Mouse (Mus musculus) gastrocnemius, postnatal 25 days (tissue): Measurements from ENCODE around the gene Prim2. TPM values are rescaled to one million over a fixed set of nuclear protein-coding genes. Genes with fewer than 3 reads are reported as not detected.

Experiments used
- DNase-seq: peaks from one replicate; pipeline ENCODE4 v3.0.0; 2022
- long read RNA-seq, 2 experiments: library from polyadenylated mRNA; stranded (forward); transcript quantifications; one replicate each; pipeline ENCODE4 v2.0.0; 2021
- total RNA-seq, 2 experiments: library from RNA; stranded (reverse); gene quantifications; 1 replicate in 1 of 2; 2 replicates in 1 of 2; pipeline ENCODE4 v1.2.3; 2021

Prim2 gene
- 1 to 10 TPM; 1.3 to 1.8 TPM for total RNA-seq
- long read RNA-seq, experiment 1: 0 reads
- long read RNA-seq, experiment 2: 0 reads

GRCm38 (mm10) chr1:33669708-33670141 is at the start of gene Prim2:
Prim2 (minus strand) TSS chr1:33669795.
- DNase-seq: peak; percentile 83

GRCm38 (mm10) chr1:33717636-33718035 is 48.0 kb upstream of the Prim2 start:
- DNase-seq: no peak

DNA sequence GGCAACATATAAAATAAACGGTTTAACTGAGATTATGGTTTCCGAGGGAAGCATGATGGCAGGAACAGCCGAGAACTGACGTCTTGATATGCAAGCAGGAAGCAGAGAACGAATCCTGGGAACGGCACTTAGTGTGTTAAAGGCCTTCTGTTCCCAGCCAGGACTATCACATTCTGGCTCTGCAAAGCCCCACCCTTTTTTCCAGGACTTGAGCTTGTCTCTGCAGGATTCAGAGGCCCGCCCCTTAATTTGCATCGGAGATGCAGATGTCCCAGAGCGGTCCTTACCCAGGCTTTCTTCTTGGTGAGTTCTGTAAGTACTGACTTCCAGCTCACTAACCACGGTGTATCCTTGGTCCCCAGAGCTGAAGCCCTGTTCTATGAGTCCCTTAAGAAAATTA is 45.2 kb upstream of the Prim2 start:
- DNase-seq: no peak

GRCm38 (mm10) chr1:33712026-33712425 is 42.4 kb upstream of the Prim2 start:
- no peak for DNase-seq

DNA sequence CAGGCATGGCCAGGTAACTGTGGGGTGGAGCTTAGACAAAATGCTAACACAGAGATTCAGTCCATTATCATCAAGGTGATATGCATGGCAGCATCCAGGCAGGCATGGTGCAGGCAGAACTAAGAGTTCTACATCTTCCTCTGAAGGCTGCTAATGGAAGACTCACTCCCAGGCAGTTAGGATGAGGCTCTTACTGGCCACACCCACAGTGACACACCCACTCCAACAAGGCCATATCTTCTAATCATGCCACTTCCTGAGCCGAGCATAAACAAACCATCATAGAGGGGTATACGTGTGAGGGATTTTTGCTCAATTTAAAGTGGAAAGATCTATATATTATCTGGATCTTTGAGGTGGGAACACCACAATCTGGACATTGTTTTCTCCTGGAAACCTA is 40.0 kb upstream of the Prim2 start:
- DNase-seq: no peak

- no peak for DNase-seq
Observed at GRCm38 (mm10) chr1:33701244-33701643, 31.6 kb upstream of the Prim2 start.

- DNase-seq: no peak
Observed at GRCm38 (mm10) chr1:33696016-33696415, 26.4 kb upstream of the Prim2 start.

GRCm38 (mm10) chr1:33693893-33694292 is 24.3 kb upstream of the Prim2 start:
- no peak for DNase-seq

DNA sequence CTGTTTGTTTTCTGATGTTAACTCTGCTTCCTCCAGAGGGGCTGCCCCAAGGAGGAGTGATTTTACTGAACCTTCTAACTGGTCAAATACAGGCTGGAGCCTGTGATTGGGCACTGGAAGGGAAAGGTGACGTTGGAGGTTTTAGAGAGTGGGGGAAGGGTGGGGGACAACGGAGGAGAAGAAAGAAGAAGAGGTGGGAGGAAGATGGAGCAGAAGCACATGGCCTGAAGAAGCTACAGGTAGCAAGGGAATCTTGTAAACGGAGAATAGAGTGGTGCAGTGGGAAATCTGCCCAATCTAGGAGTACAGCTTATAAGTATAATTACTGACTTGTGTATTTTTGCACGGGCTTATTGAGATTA is 20.5 kb upstream of the Prim2 start:
- DNase-seq: no peak

DNA sequence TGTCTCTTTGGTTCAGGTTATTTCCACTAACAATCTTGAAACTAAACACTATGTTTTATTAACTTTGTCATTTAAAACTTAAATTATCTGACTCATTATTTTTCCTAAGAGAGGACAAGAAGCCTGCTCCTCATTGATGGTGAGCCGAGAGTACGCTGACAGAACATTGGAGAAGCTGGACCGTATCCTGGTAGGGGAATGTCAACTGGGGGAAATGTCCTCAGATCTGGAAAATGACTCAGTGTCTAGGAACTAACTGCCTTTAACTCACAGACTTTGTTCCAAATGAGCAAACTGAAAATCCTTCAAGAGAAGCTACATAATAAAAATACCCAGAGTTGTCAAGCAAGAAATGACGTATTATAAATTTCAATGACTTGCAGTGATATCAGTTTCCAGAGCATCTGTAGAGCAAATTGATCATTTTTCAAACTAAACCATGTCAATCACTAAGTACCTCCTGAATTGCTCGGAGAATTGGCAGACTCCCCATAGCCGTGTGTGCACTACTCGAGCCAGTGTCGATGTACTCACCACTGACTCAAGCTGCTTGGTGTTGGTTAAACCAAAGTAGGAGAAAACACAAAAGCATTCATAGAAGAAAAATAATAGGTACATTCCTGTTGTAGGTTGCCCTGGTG is 20.0 kb upstream of the Prim2 start:
- DNase-seq: no peak

- no peak for DNase-seq
Observed at GRCm38 (mm10) chr1:33688810-33689209, 19.2 kb upstream of the Prim2 start.

DNA sequence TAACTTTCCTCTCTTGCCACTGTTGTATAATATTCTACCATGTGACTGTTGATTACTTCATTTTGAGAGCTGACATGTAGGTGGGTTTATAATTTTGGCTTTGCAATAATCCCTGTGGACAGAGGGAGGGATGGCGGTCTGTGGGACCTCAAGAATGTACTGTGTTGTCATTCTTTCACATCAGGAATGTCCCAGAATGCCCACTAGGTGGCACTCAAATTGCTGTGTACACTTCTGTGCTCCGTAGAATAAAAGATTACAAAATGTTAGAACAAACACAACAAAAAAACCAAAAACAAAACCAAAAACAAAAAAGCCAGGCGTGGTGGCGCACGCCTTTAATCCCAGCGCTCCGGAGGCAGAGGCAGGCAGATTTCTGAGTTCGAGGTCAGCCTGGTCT is 14.9 kb upstream of the Prim2 start:
- DNase-seq: no peak

- DNase-seq: no peak
Observed at GRCm38 (mm10) chr1:33680890-33681289, 11.3 kb upstream of the Prim2 start.

GRCm38 (mm10) chr1:33680435-33680834 is 10.8 kb upstream of the Prim2 start:
- no peak for DNase-seq

- no peak for DNase-seq
Observed at GRCm38 (mm10) chr1:33673158-33673960, 3.8 kb upstream of the Prim2 start.

DNA sequence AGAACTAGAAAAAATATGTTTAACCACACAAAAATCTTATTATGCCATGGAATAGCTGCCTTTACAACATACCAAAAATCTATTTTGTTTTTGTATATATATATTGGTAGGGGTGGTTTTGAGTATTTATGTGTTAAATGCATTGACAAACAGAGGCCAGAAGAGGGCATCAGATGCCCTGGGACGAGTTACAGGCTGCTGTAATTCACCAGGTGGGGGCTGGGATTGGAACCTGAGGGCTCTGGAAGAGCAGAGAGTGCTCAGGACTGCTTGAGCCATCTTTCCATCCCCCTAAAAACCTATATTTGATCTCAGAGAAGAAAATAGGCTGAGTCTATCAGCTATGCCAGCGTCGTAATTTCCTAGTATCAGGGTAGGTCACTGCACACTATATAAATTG is 2.9 kb upstream of the Prim2 start:
- DNase-seq: no peak

- DNase-seq: no peak
Observed at GRCm38 (mm10) chr1:33672083-33672482, 2.5 kb upstream of the Prim2 start.

DNA sequence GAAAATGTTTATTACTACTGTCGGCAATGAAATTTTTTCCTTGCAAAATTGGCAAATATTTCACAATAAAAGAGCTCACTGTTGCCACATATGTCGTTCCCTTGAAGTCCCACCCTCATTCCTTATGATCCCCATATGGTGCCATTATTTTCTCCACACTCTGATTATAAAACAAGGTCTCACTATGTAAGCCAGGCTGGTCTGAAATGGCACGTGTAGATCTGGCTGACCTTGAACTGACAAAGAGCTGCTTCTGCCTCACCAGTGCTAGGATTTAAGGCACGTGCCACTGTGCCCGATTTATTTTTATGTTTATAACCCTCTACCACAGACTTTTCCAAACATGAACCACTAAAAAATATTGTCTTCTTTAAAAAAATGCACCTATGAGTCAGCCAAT is 1.8 kb upstream of the Prim2 start:
- DNase-seq: no peak

- peak; percentile 26 for DNase-seq
Observed at GRCm38 (mm10) chr1:33670164-33670616, 595 bp upstream of the Prim2 start.

DNA sequence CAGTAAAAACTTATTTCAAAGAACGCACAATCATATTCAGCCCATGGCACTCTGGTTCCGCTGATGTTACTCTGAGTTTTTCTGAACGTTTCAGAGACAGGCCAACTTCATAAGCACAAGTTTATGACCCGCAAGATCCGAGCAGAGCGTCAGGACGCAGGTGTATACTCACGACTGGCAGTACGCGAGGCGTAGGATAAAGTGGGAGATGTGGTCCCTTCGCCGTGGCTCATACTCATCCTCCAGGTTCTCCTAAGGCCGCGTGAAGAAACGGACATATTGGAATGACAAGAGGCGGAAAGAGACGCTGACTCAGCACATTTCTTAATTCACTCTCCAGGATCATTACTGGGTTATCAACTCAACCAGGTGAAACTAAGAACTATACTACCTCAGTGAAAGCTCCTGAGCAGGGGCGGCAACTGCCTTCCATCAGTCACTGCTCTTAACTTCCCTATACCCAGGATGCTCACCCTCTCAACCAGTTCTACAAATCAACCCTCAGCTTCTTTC is 5.9 kb downstream of the Prim2 start:
- DNase-seq: no peak

- no peak for DNase-seq
Observed at GRCm38 (mm10) chr1:33663163-33663562, 6.4 kb downstream of the Prim2 start.

GRCm38 (mm10) chr1:33658302-33658701 is 11.3 kb downstream of the Prim2 start:
- DNase-seq: no peak

DNA sequence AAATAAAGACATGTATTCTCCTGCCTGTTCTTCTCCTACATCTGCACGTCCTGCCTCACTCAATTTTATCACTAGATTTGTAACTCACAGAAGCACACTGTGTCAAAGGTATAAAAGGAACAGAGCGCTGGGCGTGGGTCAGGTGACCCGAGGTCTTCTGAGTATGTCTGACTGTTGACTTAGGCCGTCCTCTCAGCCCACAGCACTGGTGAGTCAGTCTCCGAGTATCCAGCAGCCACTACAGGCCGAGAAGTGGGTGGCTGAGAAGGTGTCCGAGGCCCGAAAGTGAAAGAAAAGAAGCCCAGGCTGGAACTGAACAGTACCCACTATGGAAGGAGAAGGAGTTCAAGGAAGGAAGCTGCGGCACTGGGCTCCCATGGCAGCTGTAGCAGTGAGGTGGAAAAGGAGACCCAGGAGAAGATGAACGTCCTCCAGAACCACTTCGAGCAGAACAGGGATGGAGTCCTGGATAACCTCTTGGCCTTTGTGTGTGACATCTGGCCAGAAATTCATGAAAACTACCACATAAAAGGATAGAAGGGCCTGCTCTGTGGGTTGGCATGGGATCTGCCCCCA is 11.9 kb downstream of the Prim2 start:
- no peak for DNase-seq
